Mouse (Mus musculus) A20 (cell line): ENCODE data around the gene Acaca.
A peak's percentile ranks its signal among the peaks of the same experiment; 100 is the strongest.
"Not testable (repeated sequence)": the region's sequence is repeated elsewhere in the genome, so short reads cannot be mapped to it uniquely, and the experiment has no call there.

Source experiments
- DNase-seq: peaks from one replicate; pipeline ENCODE4 v3.0.0-alpha.2; 2011; ENCODE audit warnings: low read depth, low spot score

Gene Acaca

GRCm38 (mm10) chr11:84327086-84327485, 197.6 kb downstream of the Acaca start:
- DNase-seq = no peak

GRCm38 (mm10) chr11:84332384-84332783, 202.9 kb downstream of the Acaca start:
- no peak for DNase-seq

- peak; percentile 85 for DNase-seq
These were observed 203.4 kb downstream of the Acaca start for GRCm38 (mm10) chr11:84332860-84333259.

GRCm38 (mm10) chr11:84338273-84338672, 208.8 kb downstream of the Acaca start:
- not testable (repeated sequence) for DNase-seq

- no peak for DNase-seq
These were observed 211.2 kb downstream of the Acaca start for GRCm38 (mm10) chr11:84340630-84341029.

GRCm38 (mm10) chr11:84344522-84345236, 215.2 kb downstream of the Acaca start:
- DNase-seq = no peak

GRCm38 (mm10) chr11:84347766-84348165, 218.3 kb downstream of the Acaca start:
- DNase-seq = no peak

GRCm38 (mm10) chr11:84348843-84349825, 219.7 kb downstream of the Acaca start:
- DNase-seq = no peak

GRCm38 (mm10) chr11:84351150-84351549, 221.7 kb downstream of the Acaca start:
- peak; percentile 19 for DNase-seq

- no peak for DNase-seq
These were observed 223.7 kb downstream of the Acaca start for GRCm38 (mm10) chr11:84353058-84353726.

GRCm38 (mm10) chr11:84357304-84357703, 227.8 kb downstream of the Acaca start:
- no peak for DNase-seq

GRCm38 (mm10) chr11:84357771-84358170, 228.3 kb downstream of the Acaca start:
- DNase-seq = no peak

- DNase-seq = no peak
These were observed 232.1 kb downstream of the Acaca start for GRCm38 (mm10) chr11:84361551-84361950.

- DNase-seq = no peak
These were observed 233.3 kb downstream of the Acaca start for GRCm38 (mm10) chr11:84362633-84363243.

- DNase-seq = peak; percentile 11
These were observed 235.8 kb downstream of the Acaca start for GRCm38 (mm10) chr11:84365313-84365712.

- peak; percentile 27 for DNase-seq
These were observed 239.4 kb downstream of the Acaca start for GRCm38 (mm10) chr11:84368902-84369301.

- DNase-seq = no peak
These were observed 243.7 kb downstream of the Acaca start for GRCm38 (mm10) chr11:84373122-84373521.

GRCm38 (mm10) chr11:84375951-84376496, 246.6 kb downstream of the Acaca start:
- no peak for DNase-seq

GRCm38 (mm10) chr11:84376510-84377365, 247.3 kb downstream of the Acaca start:
- DNase-seq = no peak

GRCm38 (mm10) chr11:84382450-84382849, 253.0 kb downstream of the Acaca start:
- no peak for DNase-seq
